Mouse (Mus musculus) embryonic facial prominence, embryonic 13.5 days (tissue): ENCODE results near the gene Med4. TPM values are rescaled to one million over a fixed set of nuclear protein-coding genes. Genes with fewer than 3 reads are reported as not detected.

Experiments used
- ATAC-seq: fragments of 200-750 bp; cut with Nextera tagmentation; 2 replicates; pipeline ENCODE4 v1.8.0; 2017; ENCODE audit warnings: low read depth; ENCODE audit not compliant: insufficient number of reproducible peaks, insufficient read depth, low FRiP score, low TSS enrichment
- H3K27ac ChIP-seq: fragments of 300-500 bp; sonication (generic); 2 replicates; pipeline ENCODE4 v1.5.1; 2015; ENCODE audit warnings: moderate library complexity, mild to moderate bottlenecking, inconsistent platforms
- H3K27me3 ChIP-seq: fragments of 300-500 bp; sonication (generic); 2 replicates; pipeline ENCODE4 v1.6.1; 2015; ENCODE audit warnings: mild to moderate bottlenecking, inconsistent platforms
- H3K36me3 ChIP-seq: fragments of 300-500 bp; sonication (generic); 2 replicates; pipeline ENCODE4 v1.6.1; 2015; ENCODE audit warnings: mild to moderate bottlenecking, inconsistent platforms
- H3K4me1 ChIP-seq: fragments of 300-500 bp; sonication (generic); 2 replicates; pipeline ENCODE4 v1.6.1; 2015; ENCODE audit warnings: inconsistent platforms
- H3K4me2 ChIP-seq: fragments of 300-500 bp; sonication (generic); 2 replicates; pipeline ENCODE4 v1.6.1; 2015; ENCODE audit warnings: moderate library complexity, mild to moderate bottlenecking, inconsistent platforms
- H3K4me3 ChIP-seq: fragments of 300-500 bp; sonication (generic); 2 replicates; pipeline ENCODE4 v1.5.1; 2015; ENCODE audit warnings: mild to moderate bottlenecking, inconsistent platforms
- H3K9ac ChIP-seq: fragments of 300-500 bp; sonication (generic); 2 replicates; pipeline ENCODE4 v1.6.1; 2015; ENCODE audit warnings: mild to moderate bottlenecking, inconsistent platforms
- H3K9me3 ChIP-seq: fragments of 300-500 bp; sonication (generic); 2 replicates; pipeline ENCODE4 v1.6.1; 2016; ENCODE audit warnings: inconsistent platforms
- WGBS: fragments of 180-500 bp; shearing (Covaris S2); methylation state at CpG from one replicate; pipeline ENCODE4 v1.1.7; 2015; ENCODE audit warnings: mixed read lengths; 5-methylcytosine and 5-hydroxymethylcytosine counted together
- polyA plus RNA-seq: library from polyadenylated mRNA; unstranded; fragments of >200 nt; fragmentation: Nextera tagmentation; extraction: Ambion mirVana; gene quantifications from 2 replicates; pipeline ENCODE4 v1.2.1, GENCODE M21; 2015

Gene Med4
- polyA plus RNA-seq, 1 experiment from 2014 or later: 103 TPM

DNA sequence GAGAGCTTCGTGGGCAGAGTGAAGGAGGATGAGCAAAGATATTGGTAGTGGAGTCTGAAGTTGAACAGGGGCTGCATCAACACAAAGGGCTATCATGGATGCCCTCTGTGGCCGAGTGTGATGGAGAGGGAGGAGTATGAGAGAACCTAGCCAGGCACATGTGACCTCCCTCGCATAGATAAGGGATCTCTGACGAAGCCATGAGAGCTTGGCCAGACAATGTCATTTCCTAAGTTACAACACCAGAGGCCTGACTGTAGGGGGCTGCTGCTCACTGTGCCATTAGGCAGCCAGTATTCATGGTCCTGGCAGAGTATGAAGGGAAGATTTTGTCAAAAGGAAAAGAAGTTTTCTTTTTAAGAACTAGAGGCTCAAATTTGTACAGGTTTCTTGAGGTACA is 37.2 kb downstream of the Med4 start:
- no peak overlapping the region for H3K4me2 ChIP-seq
- H3K9ac ChIP-seq: no peak overlapping the region
- H3K4me3 ChIP-seq: no peak overlapping the region
- no peaks in the 10 kb centered on the region for H3K36me3 ChIP-seq
- H3K27ac ChIP-seq: no peak overlapping the region
- no peak for ATAC-seq
- no peaks in the 10 kb centered on the region; the same call in 1 of the 2 replicates for H3K4me1 ChIP-seq
- H3K9me3 ChIP-seq: no peaks in the 10 kb centered on the region
- WGBS: 64% methylated on average over 4 of the region's 4 CpGs
- no peaks in the 10 kb centered on the region for H3K27me3 ChIP-seq

DNA sequence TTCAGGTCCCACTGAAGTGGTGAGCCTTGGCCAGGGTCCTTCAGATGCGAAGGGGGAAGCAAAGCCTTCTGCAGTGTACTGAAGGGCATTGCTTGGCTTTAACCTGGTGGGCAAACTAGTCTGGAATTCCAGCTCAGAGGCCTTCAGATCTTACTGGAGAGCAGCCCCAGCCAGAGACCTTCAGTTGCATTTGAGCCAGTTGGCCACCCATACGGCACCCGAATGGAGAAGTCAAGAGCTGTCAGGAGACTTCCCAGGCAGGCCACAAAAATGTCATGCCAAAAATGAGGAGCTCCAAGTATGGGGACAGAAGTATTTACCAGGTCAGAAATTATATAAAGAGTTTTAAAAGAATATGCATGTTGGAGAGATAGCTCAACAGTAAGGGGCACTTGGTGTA is 38.2 kb downstream of the Med4 start, which contains the start of gene Nudt15:
Gene Nudt15 (minus strand): TSS at position 192 of the 400 bp plus-strand sequence.
- Histone ChIP-seq H3K4me3 (no peak within 1 kb of the TSS), H3K27ac (no peak within 1 kb of the TSS), H3K27me3 (no peaks in the 10 kb centered on the region), H3K4me2 (no peak within 1 kb of the TSS), H3K9me3 (no peaks in the 10 kb centered on the region), H3K36me3 (no peaks in the 10 kb centered on the region), H3K4me1 (no peaks in the 10 kb centered on the region; the same call in 1 of the 2 replicates), H3K9ac (no peak within 1 kb of the TSS)
- no peak for ATAC-seq
- WGBS: 89% methylated on average over 3 of the region's 3 CpGs

DNA sequence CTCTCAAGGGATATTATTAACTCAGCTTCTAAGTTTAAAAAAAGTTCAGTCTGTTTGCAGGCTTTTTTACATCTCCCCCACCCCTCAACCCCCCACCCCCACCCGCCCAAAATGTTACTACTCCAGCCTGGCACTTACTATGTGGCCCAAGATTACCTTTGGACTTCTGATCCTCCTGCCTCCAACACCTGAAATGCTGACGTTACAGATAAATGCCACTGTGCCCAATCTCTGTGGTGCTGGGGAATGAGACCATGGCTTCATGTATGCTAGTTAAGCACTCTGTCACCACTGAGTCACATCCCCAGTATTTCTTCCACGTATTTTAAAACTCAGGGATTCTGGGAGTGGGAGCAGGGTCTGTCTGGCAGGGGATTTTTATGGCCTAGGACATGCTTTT is 40.5 kb downstream of the Med4 start:
- Histone ChIP-seq H3K36me3 (no peaks in the 10 kb centered on the region), H3K4me3 (no peak overlapping the region), H3K9ac (no peak overlapping the region), H3K27ac (no peak overlapping the region), H3K27me3 (no peaks in the 10 kb centered on the region), H3K9me3 (no peaks in the 10 kb centered on the region), H3K4me1 (peaks cover 13% of the 10 kb centered on the region), H3K4me2 (no peak overlapping the region)
- ATAC-seq: no peak
- WGBS: 50% methylated on average over 3 of the region's 3 CpGs

DNA sequence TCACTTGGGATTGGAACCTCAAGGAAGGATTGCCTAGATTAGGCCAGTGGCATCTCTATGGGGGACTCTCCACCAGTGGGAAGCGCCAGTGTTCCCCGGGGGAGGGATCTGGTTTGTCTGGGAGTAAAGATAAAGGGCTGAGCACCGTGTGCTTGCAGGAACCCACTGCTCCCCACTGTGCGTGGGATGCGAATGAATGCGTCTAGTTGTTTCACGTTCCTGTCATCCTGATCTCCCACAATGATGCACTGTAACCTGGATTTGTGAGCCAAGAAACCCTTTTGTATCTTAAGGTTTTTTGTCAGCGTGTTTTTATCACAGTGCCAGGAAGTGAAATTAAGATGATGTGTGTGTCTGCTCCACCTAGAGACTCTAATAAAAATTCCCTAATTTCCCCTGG is 40.9 kb downstream of the Med4 start:
- no peak for ATAC-seq
- Histone ChIP-seq H3K4me3 (no peak overlapping the region), H3K36me3 (peaks cover 3% of the 10 kb centered on the region; the same call in 1 of the 2 replicates), H3K27me3 (no peaks in the 10 kb centered on the region), H3K4me1 (peaks cover 13% of the 10 kb centered on the region), H3K27ac (no peak overlapping the region), H3K9me3 (no peaks in the 10 kb centered on the region), H3K4me2 (no peak overlapping the region), H3K9ac (no peak overlapping the region)
- WGBS: 44% methylated on average over 8 of the region's 8 CpGs

DNA sequence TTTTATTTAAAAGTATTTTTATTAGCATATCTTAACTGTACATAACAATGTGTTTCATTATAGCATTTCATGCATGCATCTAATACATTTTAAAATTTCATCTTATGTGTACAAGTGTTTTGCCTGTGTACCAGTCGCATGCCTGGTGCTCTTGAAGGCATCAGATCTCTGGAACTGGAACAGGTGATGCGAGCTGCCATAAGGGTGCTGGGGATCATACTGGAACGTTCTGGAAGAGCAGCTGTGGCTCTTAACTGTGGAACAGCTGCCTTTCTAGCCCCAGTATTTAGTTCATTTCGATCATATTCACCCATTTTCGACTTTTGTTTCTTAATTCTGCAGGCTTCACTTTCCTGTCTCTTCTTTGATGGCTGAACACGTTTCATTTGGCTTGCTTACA is 41.3 kb downstream of the Med4 start:
- Histone ChIP-seq H3K4me2 (no peak overlapping the region), H3K27me3 (no peaks in the 10 kb centered on the region), H3K4me1 (peaks cover 13% of the 10 kb centered on the region), H3K9ac (no peak overlapping the region), H3K36me3 (peaks cover 7% of the 10 kb centered on the region), H3K4me3 (no peak overlapping the region), H3K27ac (no peak overlapping the region), H3K9me3 (no peaks in the 10 kb centered on the region)
- no peak for ATAC-seq
- WGBS: 79% methylated on average over 6 of the region's 6 CpGs

DNA sequence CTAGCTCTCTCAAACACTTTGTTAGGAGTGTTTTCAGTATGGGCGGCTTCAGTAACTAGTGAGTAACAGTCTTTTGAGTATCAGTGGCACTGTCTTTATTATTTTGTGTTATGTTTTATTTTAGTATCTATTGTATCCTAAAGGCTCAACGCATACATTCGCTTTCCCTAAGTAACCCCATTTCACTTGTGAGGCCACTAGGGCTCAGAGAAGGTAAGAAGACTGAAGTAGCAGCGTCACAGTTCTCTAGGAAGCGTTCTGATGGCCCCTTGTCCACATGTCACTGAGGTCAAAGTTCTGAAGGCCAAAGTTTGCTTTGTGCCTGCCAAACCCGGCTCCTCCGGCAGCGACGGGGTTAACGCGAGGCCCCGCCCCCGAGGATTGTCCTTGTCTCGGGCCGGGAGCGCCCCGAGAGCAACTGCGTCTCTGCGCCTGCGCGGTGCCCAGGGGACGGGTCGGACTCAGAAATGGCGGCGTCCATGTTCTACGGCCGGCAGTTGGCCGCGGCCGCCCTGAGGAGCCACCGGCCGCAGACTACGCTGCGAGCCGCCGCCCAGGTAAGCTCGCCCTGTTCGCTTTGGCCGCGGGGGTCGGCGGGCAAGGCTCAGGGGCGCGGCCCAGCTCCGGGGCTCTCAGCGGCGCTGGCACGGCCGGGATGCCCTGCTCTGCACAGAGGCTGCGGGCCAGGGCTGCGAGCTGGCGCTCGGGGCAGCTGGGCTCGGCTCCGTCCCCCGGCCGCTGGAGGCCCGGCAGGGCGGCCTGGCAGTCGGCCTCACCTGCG is 42.7 kb downstream of the Med4 start:
- 4% methylated on average over 61 of the region's 61 CpGs for WGBS

DNA sequence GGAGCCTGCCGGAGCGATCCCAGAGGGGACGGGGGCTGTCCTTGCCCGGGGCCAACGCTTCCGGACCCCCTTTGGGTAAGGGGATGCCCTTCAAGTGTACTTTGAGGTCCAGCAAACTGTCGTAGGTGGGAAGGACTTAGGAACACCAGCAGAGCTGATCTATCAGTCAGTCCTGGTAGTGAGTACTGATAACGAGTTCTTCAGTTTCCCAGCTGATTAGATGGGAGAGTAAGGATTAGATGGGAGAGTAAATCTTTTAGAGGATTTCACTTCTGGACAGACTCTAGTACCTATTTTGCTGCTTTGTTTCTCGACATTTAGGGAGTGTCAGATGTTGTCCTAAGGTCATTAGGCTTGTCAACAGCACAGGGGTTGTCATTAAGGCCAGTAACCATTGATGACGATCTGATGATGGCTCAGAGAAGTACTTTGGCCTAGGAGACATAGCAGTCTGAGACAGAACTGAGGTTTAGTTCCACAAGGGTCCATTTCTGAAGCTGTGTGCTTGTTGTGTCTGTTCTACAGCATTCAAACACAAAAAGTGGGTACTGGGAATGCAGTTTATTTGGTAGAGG is 43.4 kb downstream of the Med4 start:
- WGBS: 1% methylated on average over 10 of the region's 10 CpGs
- Histone ChIP-seq H3K4me3 (peak overlapping the region; percentile 96), H3K4me2 (peak overlapping the region; percentile 70), H3K4me1 (peaks cover 13% of the 10 kb centered on the region), H3K27me3 (no peaks in the 10 kb centered on the region), H3K27ac (peak overlapping the region; percentile 74), H3K36me3 (peaks cover 15% of the 10 kb centered on the region), H3K9ac (peak overlapping the region; percentile 99), H3K9me3 (no peaks in the 10 kb centered on the region)
- ATAC-seq: no peak; the same call in 1 of the 2 replicates

More for the DNA sequence above, 42.7 kb downstream of the Med4 start:
- peak; percentile 93 for ATAC-seq
- H3K9ac ChIP-seq: peak overlapping the region; percentile 99
- H3K4me3 ChIP-seq: peak overlapping the region; percentile 96
- peaks cover 14% of the 10 kb centered on the region for H3K36me3 ChIP-seq
- H3K27me3 ChIP-seq: no peaks in the 10 kb centered on the region
- H3K4me1 ChIP-seq: peaks cover 13% of the 10 kb centered on the region
- H3K9me3 ChIP-seq: no peaks in the 10 kb centered on the region
- peak overlapping the region; percentile 70 for H3K4me2 ChIP-seq
- H3K27ac ChIP-seq: peak overlapping the region; percentile 74

Other genes starting within 250 kb of the Med4 start
- gene Rb1, start 184.2 kb upstream of the Med4 start, polyA plus RNA-seq: 19.1 and 27.9 TPM in 2 replicates
- gene Itm2b, start 124.7 kb upstream of the Med4 start, polyA plus RNA-seq: 659 and 793 TPM in 2 replicates
- gene Sucla2, start 15.3 kb downstream of the Med4 start, polyA plus RNA-seq: 99.0 and 101 TPM in 2 replicates
- 5.6 and 6.3 TPM in 2 replicates for gene Nudt15, start 38.2 kb downstream of the Med4 start, polyA plus RNA-seq
- gene Gm21750, start 151.2 kb downstream of the Med4 start, polyA plus RNA-seq: not detected in 2 replicates